In the genomic region with DNA sequence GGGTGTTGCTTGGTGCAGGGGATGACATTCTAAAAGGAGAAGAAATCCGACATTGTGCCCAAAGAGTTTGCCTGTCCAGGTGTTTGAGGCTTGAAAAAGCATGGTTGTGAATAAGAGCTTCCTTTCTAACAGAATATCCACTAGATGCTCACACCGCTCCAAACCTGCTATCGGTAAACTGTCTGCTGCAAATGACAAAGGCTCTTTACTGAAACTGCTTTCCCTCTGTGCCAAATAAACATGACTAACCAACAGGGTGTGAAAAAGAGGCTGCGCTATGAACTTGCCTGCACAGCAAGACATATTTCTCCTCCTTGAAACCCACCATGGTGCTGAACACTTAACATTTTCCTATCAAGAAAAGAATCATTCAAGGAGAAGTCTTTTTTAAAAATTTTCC, we compare ENCODE assay signal across 19 mouse cellular contexts. TPM values are rescaled to one million over a fixed set of nuclear protein-coding genes. Genes with fewer than 3 reads are reported as not detected.
A peak's percentile ranks its signal among the peaks of the same experiment; 100 is the strongest.
DNase-seq lines count a peak whose midpoint lies in the region; TF ChIP-seq lines count a peak whose summit lies in the region.
"Had no signal": no experiment of that assay in that cellular context is flagged by ENCODE, and none has a peak within 500 bp of the region (broad histone marks: within the 10 kb centered on the region; RNA-seq: fewer than 3 reads in every experiment).

No protein-coding gene starts in this region.

- H3K4me2 ChIP-seq in myocyte (ENCODE audit: low read depth) = peak overlapping the region; percentile 30
- H3K4me2 ChIP-seq: heart, embryonic 11.5 days; hindbrain, embryonic 12.5 days; liver, embryonic 12.5 days; midbrain, embryonic 12.5 days had no signal

- H3K4me3 ChIP-seq in myocyte = no peak overlapping the region
- H3K4me3 ChIP-seq: erythroblast, embryonic 14.5 days; hindbrain, embryonic 12.5 days; liver, embryonic 12.5 days; megakaryocyte, embryonic 14.5 days; midbrain, embryonic 12.5 days had no signal

- peak; percentile 55 for DNase-seq in cerebellum, adult 9-10 months
- no peak for DNase-seq in cerebellum, adult 11-12 months
- DNase-seq in brain, adult 2 months (ENCODE audit: low read depth, low spot score) = peak; percentile 59
- DNase-seq in brain, embryonic 14.5 days (ENCODE audit: low read depth) = peak; percentile 1
- DNase-seq in right cerebral cortex, postnatal 4 days = no peak
- DNase-seq: adrenal gland, postnatal 10 days; B cell, adult 2 months; gastrocnemius, postnatal 14 days; kidney, postnatal 14 days; left cerebral cortex, postnatal 4 days; liver, postnatal 0 days; lung, postnatal 4 days had no signal

- TF ChIP-seq CTCF in brain, embryonic 14.5 days (IDR thresholded peaks at IDR 0.05; ENCODE audit: borderline replicate concordance, extremely low read depth, insufficient read depth, insufficient read length) = no peak

- H3K79me2 ChIP-seq in myocyte (ENCODE audit: control insufficient read depth, insufficient read depth) = no peaks in the 10 kb centered on the region

- TF ChIP-seq POLR2A in brain, embryonic 14.5 days (IDR thresholded peaks at IDR 0.05; ENCODE audit: borderline replicate concordance, extremely low read depth, insufficient read depth, insufficient read length, poor library complexity, severe bottlenecking) = no peak
- no peak for TF ChIP-seq POLR2A in myocyte (IDR thresholded peaks at IDR 0.05; ENCODE audit: insufficient read length, low read depth)

- no peak overlapping the region for H3ac ChIP-seq in myocyte (ENCODE audit: control insufficient read depth, insufficient read length)

- no peaks in the 10 kb centered on the region for H3K36me3 ChIP-seq in myocyte (ENCODE audit: control insufficient read depth, insufficient read depth)
- H3K36me3 ChIP-seq: hindbrain, embryonic 12.5 days; liver, embryonic 12.5 days; midbrain, embryonic 12.5 days had no signal

- H3K27me3 ChIP-seq in myocyte (ENCODE audit: control insufficient read depth, insufficient read depth, insufficient read length) = no peaks in the 10 kb centered on the region
- H3K27me3 ChIP-seq: hindbrain, embryonic 12.5 days; liver, embryonic 12.5 days; megakaryocyte, embryonic 14.5 days; midbrain, embryonic 12.5 days had no signal

TF ChIP-seq in myocyte, 11 proteins besides CTCF, POLR2A, EP300 and RAD21:
- no peak for TF ChIP-seq TCF3 (IDR thresholded peaks at IDR 0.05; ENCODE audit: insufficient read length, low read depth)
- TF ChIP-seq CEBPB (IDR thresholded peaks at IDR 0.05; ENCODE audit: insufficient read depth, poor library complexity, severe bottlenecking) = no peak
- no peak for TF ChIP-seq E2F4 (IDR thresholded peaks at IDR 0.05; ENCODE audit: insufficient read depth)
- TF ChIP-seq TCF12 (IDR thresholded peaks at IDR 0.05; ENCODE audit: insufficient read depth, poor library complexity, severe bottlenecking) = no peak
- no peak for TF ChIP-seq MYOG (IDR thresholded peaks at IDR 0.05; ENCODE audit: control insufficient read depth in 1 of 3, insufficient read depth in 1 of 3, insufficient read length in 2 of 3, low read depth in 2 of 3)
- TF ChIP-seq REST (IDR thresholded peaks at IDR 0.05; ENCODE audit: insufficient read depth, insufficient read length) = no peak
- TF ChIP-seq USF1 (IDR thresholded peaks at IDR 0.05; ENCODE audit: low read depth) = no peak
- no peak for TF ChIP-seq MYOD1 (IDR thresholded peaks at IDR 0.05; ENCODE audit: control insufficient read depth in 1 of 3, insufficient read length in 2 of 3, low read depth in 2 of 3)
- no peak for TF ChIP-seq MAX (IDR thresholded peaks at IDR 0.05; ENCODE audit: low read depth)
- TF ChIP-seq POLR2AphosphoS2 (IDR thresholded peaks at IDR 0.05; ENCODE audit: insufficient read length, low read depth) = no peak
- TF ChIP-seq SRF (IDR thresholded peaks at IDR 0.05; ENCODE audit: control insufficient read depth, insufficient read length, low read depth) = no peak

RNA-seq across cellular contexts. Expression of gene Akirin2, which starts 27.2 kb away (rescaled TPM):
- polyA plus RNA-seq in brain, embryonic 14.5 days (2012; rRNA removed) = 139 and 159 TPM in 2 replicates
- polyA plus RNA-seq in myocyte (2012; fragmentation: generic; extraction: Trizol) = 97.4 TPM

Comparison
In these comparisons a context has a peak if more than half of its experiments do, and no peak if none do; other contexts are left out.
1. DNase-seq: peak in cerebellum, adult 9-10 months (single experiment), brain, adult 2 months (single experiment) and brain, embryonic 14.5 days (single experiment); none in cerebellum, adult 11-12 months (single experiment) and right cerebral cortex, postnatal 4 days (single experiment).